Comparison of ENCODE assay signal across 18 mouse cellular contexts in genomic region chr2:173036611-173037010, GRCm38 (mm10). TPM values are rescaled to one million over a fixed set of nuclear protein-coding genes. Genes with fewer than 3 reads are reported as not detected.
DNase-seq lines count a peak whose midpoint lies in the region; ATAC-seq and TF ChIP-seq lines count a peak whose summit lies in the region.
"Had no signal": no experiment of that assay in that cellular context is flagged by ENCODE, and none has a peak within 500 bp of the region (broad histone marks: within the 10 kb centered on the region; RNA-seq: fewer than 3 reads in every experiment).

No protein-coding gene starts in this region.

- no peak for ATAC-seq in intestine, embryonic 16.5 days
- ATAC-seq in intestine, embryonic 15.5 days, result no peak
- ATAC-seq in hematopoietic stem cell, adult 5-6 weeks (replicated peaks in 1 of 2; ENCODE audit: insufficient read depth in 1 of 2, low FRiP score in 2 of 2, low TSS enrichment in 1 of 2, low read depth in 1 of 2, poor library complexity in 2 of 2, severe bottlenecking in 2 of 2), result peak; percentile 4 to 19; a peak in 3 of 4 replicates
- no peak for ATAC-seq in liver, postnatal 0 days
- ATAC-seq: forebrain, postnatal 0 days had no signal

- TF ChIP-seq CTCF in liver, postnatal 0 days (IDR thresholded peaks at IDR 0.05; ENCODE audit: low read depth), result peak; percentile 47

- no peak for TF ChIP-seq EP300 in liver, postnatal 0 days (IDR thresholded peaks at IDR 0.05; ENCODE audit: low read depth)

- H3K4me2 ChIP-seq in intestine, embryonic 16.5 days (ENCODE audit: low read depth, low read length), result no peak overlapping the region
- no peak overlapping the region for H3K4me2 ChIP-seq in intestine, embryonic 15.5 days (replicated peaks)
- peak overlapping the region; percentile 24 for H3K4me2 ChIP-seq in liver, postnatal 0 days (ENCODE audit: low read depth, low read length)
- H3K4me2 ChIP-seq: lung, embryonic 15.5 days; midbrain, embryonic 11.5 days had no signal

- peak; percentile 70 for DNase-seq in MEL-GATA-1-ER (ENCODE audit: extremely low read depth, low read depth)
- DNase-seq in liver, postnatal 0 days, result no peak
- DNase-seq in embryo, embryonic 10.5 days (ENCODE audit: low spot score), result no peak
- no peak for DNase-seq in left cerebral cortex, adult 11 months (ENCODE audit: low spot score)
- DNase-seq: adrenal gland, adult 8-10 months; cerebellum, postnatal 10 days; forebrain, postnatal 0 days; heart, postnatal 36 days; kidney, postnatal 10 days; thymus, adult 18-20 months had no signal

- 63% methylated on average over 4 of the region's 4 CpGs for WGBS in intestine, embryonic 16.5 days
- WGBS in intestine, embryonic 15.5 days, result 61% methylated on average over 4 of the region's 4 CpGs
- WGBS in liver, postnatal 0 days (ENCODE audit: insufficient replicate concordance), result 42% methylated on average over 4 of the region's 4 CpGs

- H3K4me1 ChIP-seq in intestine, embryonic 16.5 days (ENCODE audit: control insufficient read depth, insufficient read depth, low read length), result peaks cover 4% of the 10 kb centered on the region; the same call in 1 of the 2 replicates
- no peaks in the 10 kb centered on the region; the same call in 1 of the 2 replicates for H3K4me1 ChIP-seq in intestine, embryonic 15.5 days (replicated peaks)
- peaks cover 64% of the 10 kb centered on the region for H3K4me1 ChIP-seq in liver, postnatal 0 days (ENCODE audit: insufficient read depth)
- H3K4me1 ChIP-seq: lung, embryonic 15.5 days had no signal

- no peaks in the 10 kb centered on the region for H3K9me3 ChIP-seq in intestine, embryonic 16.5 days (ENCODE audit: control insufficient read depth, low read length)
- no peaks in the 10 kb centered on the region for H3K9me3 ChIP-seq in intestine, embryonic 15.5 days
- H3K9me3 ChIP-seq in liver, postnatal 0 days (ENCODE audit: low read length), result no peaks in the 10 kb centered on the region
- H3K9me3 ChIP-seq: lung, embryonic 15.5 days had no signal

- 0 out of 2 replicates have a peak overlapping the region, but pooled peaks have one; percentile 40 for H3K9ac ChIP-seq in intestine, embryonic 16.5 days (ENCODE audit: low read depth, low read length)
- no peak overlapping the region for H3K9ac ChIP-seq in intestine, embryonic 15.5 days
- H3K9ac ChIP-seq in liver, postnatal 0 days (replicated peaks), result peak overlapping the region; percentile 36; the same call in 1 of the 2 replicates
- H3K9ac ChIP-seq: forebrain, postnatal 0 days; lung, embryonic 15.5 days had no signal

- no peak overlapping the region for H3K4me3 ChIP-seq in intestine, embryonic 16.5 days (ENCODE audit: low read length)
- no peak overlapping the region for H3K4me3 ChIP-seq in intestine, embryonic 15.5 days (replicated peaks)
- no peak overlapping the region for H3K4me3 ChIP-seq in liver, postnatal 0 days (ENCODE audit: low read depth, low read length)
- H3K4me3 ChIP-seq: lung, embryonic 15.5 days; myocyte had no signal

- H3K36me3 ChIP-seq in intestine, embryonic 16.5 days (ENCODE audit: control insufficient read depth, insufficient read depth, low read length), result peaks cover 2% of the 10 kb centered on the region
- peaks cover 18% of the 10 kb centered on the region; the same call in 1 of the 2 replicates for H3K36me3 ChIP-seq in intestine, embryonic 15.5 days
- H3K36me3 ChIP-seq in liver, postnatal 0 days (replicated peaks; ENCODE audit: insufficient read depth, low read length), result peaks cover 44% of the 10 kb centered on the region

- no peaks in the 10 kb centered on the region for H3K27me3 ChIP-seq in intestine, embryonic 16.5 days (replicated peaks; ENCODE audit: control insufficient read depth, insufficient read depth, low read length)
- H3K27me3 ChIP-seq in intestine, embryonic 15.5 days (replicated peaks), result no peaks in the 10 kb centered on the region
- H3K27me3 ChIP-seq in liver, postnatal 0 days (ENCODE audit: insufficient read depth, low read length), result no peaks in the 10 kb centered on the region
- H3K27me3 ChIP-seq: lung, embryonic 15.5 days had no signal

- no peak overlapping the region for H3K27ac ChIP-seq in intestine, embryonic 16.5 days (ENCODE audit: low read length)
- H3K27ac ChIP-seq in intestine, embryonic 15.5 days, result no peak overlapping the region
- H3K27ac ChIP-seq in liver, postnatal 0 days (ENCODE audit: low read depth), result peak overlapping the region; percentile 92
- H3K27ac ChIP-seq: lung, embryonic 15.5 days had no signal

RNA-seq across cellular contexts. Expression of gene Rbm38, which starts 16.3 kb away (rescaled TPM):
- polyA plus RNA-seq in intestine, embryonic 16.5 days (2015; fragmentation: Nextera tagmentation; extraction: Ambion mirVana), result 62.6 and 64.6 TPM in 2 replicates
- polyA plus RNA-seq in intestine, embryonic 15.5 days (2015; fragmentation: Nextera tagmentation; extraction: Ambion mirVana), result 46.6 and 49.2 TPM in 2 replicates
- total RNA-seq in hematopoietic stem cell, adult 5-6 weeks (2017), result 66.3 and 81.3 TPM in 2 replicates
- 124 and 126 TPM in 2 replicates for polyA plus RNA-seq in liver, postnatal 0 days (2015; fragmentation: Nextera tagmentation; extraction: Ambion mirVana)

RNA-seq across cellular contexts. Expression of gene Rae1, which starts 36.7 kb away (rescaled TPM):
- polyA plus RNA-seq in intestine, embryonic 16.5 days (2015; fragmentation: Nextera tagmentation; extraction: Ambion mirVana), result 110 and 117 TPM in 2 replicates
- 123 and 131 TPM in 2 replicates for polyA plus RNA-seq in intestine, embryonic 15.5 days (2015; fragmentation: Nextera tagmentation; extraction: Ambion mirVana)
- total RNA-seq in hematopoietic stem cell, adult 5-6 weeks (2017), result 45.8 and 57.5 TPM in 2 replicates
- 40.0 and 41.5 TPM in 2 replicates for polyA plus RNA-seq in liver, postnatal 0 days (2015; fragmentation: Nextera tagmentation; extraction: Ambion mirVana)

RNA-seq across cellular contexts. Expression of gene Spo11, which starts 59.1 kb away (rescaled TPM):
- 0.04 and 0.11 TPM in 2 replicates for polyA plus RNA-seq in intestine, embryonic 16.5 days (2015; fragmentation: Nextera tagmentation; extraction: Ambion mirVana)
- 0.35 TPM in 1 of 2 replicates, not detected in the other for polyA plus RNA-seq in intestine, embryonic 15.5 days (2015; fragmentation: Nextera tagmentation; extraction: Ambion mirVana)
- total RNA-seq in hematopoietic stem cell, adult 5-6 weeks (2017), result 2.2 and 9.6 TPM in 2 replicates
- 0.07 and 0.09 TPM in 2 replicates for polyA plus RNA-seq in liver, postnatal 0 days (2015; fragmentation: Nextera tagmentation; extraction: Ambion mirVana)
- total RNA-seq: adrenal gland, adult 8-10 months; gastrocnemius, postnatal 4 days; heart, postnatal 36 days had no signal
- polyA plus RNA-seq: intestine, embryonic 14.5 days; myocyte had no signal

Comparison
In these comparisons a context has a peak if more than half of its experiments do, and no peak if none do; other contexts are left out.
1. ATAC-seq: peak in hematopoietic stem cell, adult 5-6 weeks (2 of 2); none in intestine, embryonic 16.5 days (single experiment), intestine, embryonic 15.5 days (single experiment) and liver, postnatal 0 days (single experiment).